Mouse (Mus musculus): ENCODE measurements around the gene Gsdma3.

Gene Gsdma3

GRCm38 (mm10) chr11:98625611-98626410 is at the start of gene Gsdma3, which contains the start of gene Gm12355:
Gene Gsdma3 (plus strand): TSS chr11:98626360.
Gene Gm12355 (minus strand): TSS chr11:98625661.
- DNase-seq (ENCODE audit: low read depth, low spot score) = no peak

GRCm38 (mm10) chr11:98577776-98578175 is 48.4 kb upstream of the Gsdma3 start:
- DNase-seq (ENCODE audit: low read depth, low spot score) = no peak

GRCm38 (mm10) chr11:98580301-98581121 is 45.6 kb upstream of the Gsdma3 start:
- no peak for DNase-seq (ENCODE audit: low read depth, low spot score)

GRCm38 (mm10) chr11:98581286-98582029 is 44.7 kb upstream of the Gsdma3 start:
- DNase-seq (ENCODE audit: low read depth, low spot score) = no peak

GRCm38 (mm10) chr11:98582030-98582388 is 44.2 kb upstream of the Gsdma3 start:
- DNase-seq (ENCODE audit: low read depth, low spot score) = no peak

- DNase-seq (ENCODE audit: low read depth, low spot score) = no peak
Measured at GRCm38 (mm10) chr11:98582551-98583264, 43.5 kb upstream of the Gsdma3 start.

GRCm38 (mm10) chr11:98583265-98583552 is 43.0 kb upstream of the Gsdma3 start:
- DNase-seq (ENCODE audit: low read depth, low spot score) = no peak

GRCm38 (mm10) chr11:98583571-98583970 is 42.6 kb upstream of the Gsdma3 start:
- peak; percentile 36 for DNase-seq (ENCODE audit: low read depth, low spot score)

- no peak for DNase-seq (ENCODE audit: low read depth, low spot score)
Measured at GRCm38 (mm10) chr11:98584146-98584545, 42.0 kb upstream of the Gsdma3 start.

GRCm38 (mm10) chr11:98584629-98585177 is 41.5 kb upstream of the Gsdma3 start:
- no peak for DNase-seq (ENCODE audit: low read depth, low spot score)

- DNase-seq (ENCODE audit: low read depth, low spot score) = peak; percentile 51
Measured at GRCm38 (mm10) chr11:98586087-98586891, 39.9 kb upstream of the Gsdma3 start.

- DNase-seq (ENCODE audit: low read depth, low spot score) = peak; percentile 99
Measured at GRCm38 (mm10) chr11:98586892-98587563, 39.1 kb upstream of the Gsdma3 start, which contains the start of gene Ormdl3. Gene Ormdl3 (minus strand): TSS chr11:98587368.

GRCm38 (mm10) chr11:98587684-98588546 is 38.2 kb upstream of the Gsdma3 start:
- DNase-seq (ENCODE audit: low read depth, low spot score) = peak; percentile 85

GRCm38 (mm10) chr11:98588833-98589281 is 37.3 kb upstream of the Gsdma3 start:
- peak; percentile 78 for DNase-seq (ENCODE audit: low read depth, low spot score)

- DNase-seq (ENCODE audit: low read depth, low spot score) = no peak
Measured at GRCm38 (mm10) chr11:98589306-98589705, 36.9 kb upstream of the Gsdma3 start.

- no peak for DNase-seq (ENCODE audit: low read depth, low spot score)
Measured at GRCm38 (mm10) chr11:98590548-98591445, 35.4 kb upstream of the Gsdma3 start.

GRCm38 (mm10) chr11:98595021-98595420 is 31.1 kb upstream of the Gsdma3 start:
- no peak for DNase-seq (ENCODE audit: low read depth, low spot score)

- DNase-seq (ENCODE audit: low read depth, low spot score) = no peak
Measured at GRCm38 (mm10) chr11:98595473-98595872, 30.7 kb upstream of the Gsdma3 start.
